Mouse (Mus musculus) bone marrow, adult 2 months (tissue): ENCODE measurements around the gene Tmem109. TPM values are rescaled to one million over a fixed set of nuclear protein-coding genes. Genes with fewer than 3 reads are reported as not detected.

Source experiments
- H3K27ac ChIP-seq: fragments of 200-500 bp; 2 replicates; pipeline ENCODE4 v1.5.1; 2012; ENCODE audit warnings: low read depth, mild to moderate bottlenecking, control low read depth, inconsistent platforms, low read length; ENCODE audit not compliant: control insufficient read depth, poor library complexity, insufficient read depth
- H3K4me1 ChIP-seq: fragments of 200-500 bp; 2 replicates; pipeline ENCODE4 v1.6.1; 2011; ENCODE audit warnings: low read length; ENCODE audit not compliant: control insufficient read depth, insufficient read depth
- H3K4me3 ChIP-seq: fragments of 200-500 bp; replicated peaks from 2 replicates; pipeline ENCODE3; 2011; ENCODE audit warnings: mild to moderate bottlenecking, low read depth, low read length, control low read depth; ENCODE audit not compliant: control insufficient read depth
- CTCF ChIP-seq: fragments of 200-500 bp; IDR thresholded peaks from 2 replicates; pipeline ENCODE4 v1.5.1; 2011; ENCODE audit warnings: low read length, control low read depth; ENCODE audit not compliant: control insufficient read depth, insufficient read depth
- POLR2A ChIP-seq: fragments of 200-500 bp; IDR thresholded peaks from 2 replicates; pipeline ENCODE4 v1.6.1; 2011; ENCODE audit warnings: low read depth, mild to moderate bottlenecking, control low read depth, low read length, borderline replicate concordance; ENCODE audit not compliant: control insufficient read depth
- WGBS: fragments of 180-500 bp; shearing (Covaris S2); methylation state at CpG from one replicate; pipeline ENCODE4 v1.1.7; 2018; 5-methylcytosine and 5-hydroxymethylcytosine counted together
- polyA plus RNA-seq: library from polyadenylated mRNA; stranded (reverse); fragments of >200 nt; gene quantifications from 2 replicates; pipeline ENCODE4 v1.2.4, GENCODE M21; 2011; ENCODE audit warnings: low replicate concordance; ENCODE audit not compliant: missing spikeins, insufficient read depth, insufficient read length

Gene Tmem109
- polyA plus RNA-seq, 1 experiment = 11.5 TPM

DNA sequence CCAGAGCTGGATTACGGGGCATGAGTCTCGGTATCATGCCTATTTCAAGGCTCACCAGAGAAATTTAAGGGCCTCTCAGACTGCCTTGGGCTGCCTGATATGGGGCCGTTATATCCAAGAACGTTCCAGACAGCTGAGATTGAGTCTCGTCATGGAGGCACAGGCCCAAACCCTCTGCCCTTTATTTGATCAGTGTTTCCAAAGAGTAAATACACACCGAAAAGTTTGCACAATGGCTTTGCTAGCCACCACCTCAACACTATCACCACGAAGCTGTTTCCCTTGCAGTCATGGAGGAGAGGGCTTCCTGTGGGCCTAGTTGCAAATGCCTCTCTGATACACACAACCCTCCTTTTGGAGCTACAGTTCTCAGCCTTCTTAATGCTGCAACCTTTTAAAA lies 57.7 kb downstream of the Tmem109 start:
- H3K27ac ChIP-seq = no peak overlapping the region
- TF ChIP-seq POLR2A = no peak
- no peak for TF ChIP-seq CTCF
- no peaks in the 10 kb centered on the region for H3K4me1 ChIP-seq
- H3K4me3 ChIP-seq = no peak overlapping the region
- WGBS = 76% methylated on average over 7 of the region's 7 CpGs

- 84% methylated on average over 4 of the region's 4 CpGs for WGBS
- Histone ChIP-seq H3K27ac (no peak overlapping the region), H3K4me3 (no peak overlapping the region), H3K4me1 (no peaks in the 10 kb centered on the region)
- TF ChIP-seq POLR2A (no peak), CTCF (no peak)
Observed at GRCm38 (mm10) chr19:10822534-10822933, 59.3 kb downstream of the Tmem109 start.

GRCm38 (mm10) chr19:10821319-10821718 lies 60.5 kb downstream of the Tmem109 start:
- no peak for TF ChIP-seq CTCF
- TF ChIP-seq POLR2A = no peak
- 62% methylated on average over 7 of the region's 7 CpGs for WGBS
- Histone ChIP-seq H3K4me3 (no peak overlapping the region), H3K4me1 (no peaks in the 10 kb centered on the region), H3K27ac (no peak overlapping the region)

Other genes with a start within 250 kb of the Tmem109 start
- 0.41 and 0.77 TPM in 2 replicates for gene Vwce, start 247.8 kb downstream of the Tmem109 start, polyA plus RNA-seq
- not detected in 2 replicates for gene Pga5, start 203.9 kb downstream of the Tmem109 start, polyA plus RNA-seq
- 14.4 and 29.5 TPM in 2 replicates for gene Vps37c, start 193.3 kb downstream of the Tmem109 start, polyA plus RNA-seq
- gene Cd5, start 143.0 kb downstream of the Tmem109 start, polyA plus RNA-seq = 1.1 and 2.2 TPM in 2 replicates
- gene Cd6, start 51.9 kb downstream of the Tmem109 start, polyA plus RNA-seq = 2.1 TPM in 2 replicates
- gene Slc15a3, start 42.3 kb downstream of the Tmem109 start, polyA plus RNA-seq = 9.5 and 19.7 TPM in 2 replicates
- gene Tmem132a, start 12.1 kb downstream of the Tmem109 start, polyA plus RNA-seq = 1.4 TPM in 1 of 2 replicates, not detected in the other
- 24.2 and 58.3 TPM in 2 replicates for gene Prpf19, start 13.2 kb upstream of the Tmem109 start, polyA plus RNA-seq
- not detected in 2 replicates for gene Zp1, start 38.6 kb upstream of the Tmem109 start, polyA plus RNA-seq
- gene Ptgdr2, start 55.2 kb upstream of the Tmem109 start, polyA plus RNA-seq = not detected in 2 replicates
- 4.4 and 5.8 TPM in 2 replicates for gene Ccdc86, start 67.3 kb upstream of the Tmem109 start, polyA plus RNA-seq
- gene Ms4a10, start 92.7 kb upstream of the Tmem109 start, polyA plus RNA-seq = not detected in 2 replicates
- gene Ms4a15, start 111.2 kb upstream of the Tmem109 start, polyA plus RNA-seq = not detected in 2 replicates
- gene Ms4a18, start 136.0 kb upstream of the Tmem109 start, polyA plus RNA-seq = not detected in 2 replicates
- 7.3 and 12.7 TPM in 2 replicates for gene Ms4a8a, start 199.1 kb upstream of the Tmem109 start, polyA plus RNA-seq
- gene 1700017D01Rik, start 248.9 kb upstream of the Tmem109 start, polyA plus RNA-seq = not detected in 2 replicates